Mouse (Mus musculus) intestine, postnatal 0 days (tissue): Measurements from ENCODE around the gene Lrig1. TPM values are rescaled to one million over a fixed set of nuclear protein-coding genes. Genes with fewer than 3 reads are reported as not detected.

Experiments
- ATAC-seq: fragments of 200-750 bp; cut with Nextera tagmentation; 2 replicates; pipeline ENCODE4 v1.8.0; 2017; ENCODE audit warnings: mild to moderate bottlenecking, moderate TSS enrichment, moderate library complexity
- H3K27ac ChIP-seq: fragments of 300-500 bp; sonication (generic); 2 replicates; pipeline ENCODE4 v1.5.1; 2014; ENCODE audit warnings: mild to moderate bottlenecking, low read depth, low read length, moderate library complexity
- H3K27me3 ChIP-seq: fragments of 300-500 bp; sonication (generic); replicated peaks from 2 replicates; pipeline ENCODE4 v1.6.1; 2014; ENCODE audit warnings: low read length, mixed read lengths; ENCODE audit not compliant: control insufficient read depth, insufficient read depth
- H3K36me3 ChIP-seq: fragments of 300-500 bp; sonication (generic); 2 replicates; pipeline ENCODE4 v1.6.1; 2014; ENCODE audit warnings: mild to moderate bottlenecking, moderate library complexity; ENCODE audit not compliant: control insufficient read depth, insufficient read depth
- H3K4me1 ChIP-seq: fragments of 300-500 bp; sonication (generic); replicated peaks from 2 replicates; pipeline ENCODE4 v1.6.1; 2014; ENCODE audit warnings: antibody characterized with exemption, low read length, mixed read lengths; ENCODE audit not compliant: control insufficient read depth, insufficient read depth
- H3K4me2 ChIP-seq: fragments of 300-500 bp; sonication (generic); replicated peaks from 2 replicates; pipeline ENCODE4 v1.6.1; 2014; ENCODE audit warnings: low read depth, mild to moderate bottlenecking, moderate library complexity
- H3K4me3 ChIP-seq: fragments of 300-500 bp; sonication (generic); 2 replicates; pipeline ENCODE4 v1.5.1; 2014; ENCODE audit warnings: low read depth, low read length
- H3K9ac ChIP-seq: fragments of 300-500 bp; sonication (generic); 2 replicates; pipeline ENCODE4 v1.6.1; 2014; ENCODE audit warnings: mild to moderate bottlenecking, low read depth, low read length
- H3K9me3 ChIP-seq: fragments of 300-500 bp; sonication (generic); 2 replicates; pipeline ENCODE4 v1.6.1; 2016; ENCODE audit warnings: mixed run types; ENCODE audit not compliant: control insufficient read depth
- CTCF ChIP-seq: sonication (generic); IDR thresholded peaks from 2 replicates; pipeline ENCODE4 v1.5.1; 2016; ENCODE audit warnings: low read depth, mild to moderate bottlenecking, control low read depth, antibody characterized with exemption, moderate library complexity
- WGBS: fragments of 180-500 bp; shearing (Covaris S2); extraction: QIAGEN DNeasy Blood & Tissue Kit; methylation state at CpG from one replicate; pipeline ENCODE4 v1.1.7; 2014; 5-methylcytosine and 5-hydroxymethylcytosine counted together
- polyA plus RNA-seq: library from polyadenylated mRNA; unstranded; fragments of >200 nt; fragmentation: Nextera tagmentation; extraction: Ambion mirVana; gene quantifications from 2 replicates; pipeline ENCODE4 v1.2.1, GENCODE M21; 2015

Gene Lrig1
- polyA plus RNA-seq, 1 experiment from 2014 or later: 13.4 TPM

DNA sequence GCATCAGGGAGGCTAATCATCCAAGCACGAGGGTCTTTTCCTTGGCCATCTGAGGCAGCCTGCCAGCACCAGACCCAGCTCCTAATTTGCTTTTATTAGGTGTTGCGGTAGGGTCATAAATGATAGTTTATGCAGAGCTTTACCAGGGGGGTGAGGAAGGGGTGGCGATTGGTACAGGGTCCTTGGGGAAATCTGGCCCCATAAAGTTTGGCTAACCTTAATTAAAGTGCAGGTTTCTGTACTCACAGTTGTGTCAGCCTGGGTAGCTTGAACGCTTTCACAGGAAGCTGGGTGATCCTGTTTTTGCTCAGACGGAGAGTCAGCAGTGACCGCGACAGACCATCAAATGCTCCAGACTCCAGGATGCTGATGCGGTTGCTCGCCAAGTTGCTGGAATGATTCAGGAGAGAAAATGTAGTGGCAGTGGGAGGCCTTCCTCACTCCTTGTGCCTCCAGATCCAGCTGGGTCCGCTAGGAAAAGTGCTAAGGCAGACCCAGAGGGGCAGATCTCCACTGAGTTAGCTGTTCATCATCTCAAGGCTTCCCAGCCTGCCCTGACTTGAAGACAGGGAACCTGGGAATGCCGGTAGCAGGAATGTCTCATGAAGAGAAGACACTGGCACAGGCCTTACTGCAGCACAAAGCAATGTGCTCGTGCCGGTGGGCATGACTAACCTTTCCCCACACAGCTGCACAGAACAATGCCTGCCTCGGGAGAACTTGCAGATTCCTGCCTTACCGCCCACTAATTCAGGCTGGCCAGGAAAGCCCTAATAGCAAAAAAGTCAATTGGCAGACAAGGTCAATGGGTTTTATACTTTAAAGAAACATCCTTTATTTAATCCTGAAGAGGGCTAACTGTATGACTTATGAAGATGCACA, 72.0 kb downstream of the Lrig1 start:
- no peak for TF ChIP-seq CTCF
- Histone ChIP-seq H3K4me2 (no peak overlapping the region), H3K4me3 (no peak overlapping the region), H3K27me3 (no peaks in the 10 kb centered on the region), H3K4me1 (no peaks in the 10 kb centered on the region), H3K36me3 (peaks cover 41% of the 10 kb centered on the region; the same call in 1 of the 2 replicates), H3K27ac (no peak overlapping the region), H3K9ac (no peak overlapping the region), H3K9me3 (no peaks in the 10 kb centered on the region)
- 63% methylated on average over 15 of the region's 15 CpGs for WGBS
- no peak for ATAC-seq

DNA sequence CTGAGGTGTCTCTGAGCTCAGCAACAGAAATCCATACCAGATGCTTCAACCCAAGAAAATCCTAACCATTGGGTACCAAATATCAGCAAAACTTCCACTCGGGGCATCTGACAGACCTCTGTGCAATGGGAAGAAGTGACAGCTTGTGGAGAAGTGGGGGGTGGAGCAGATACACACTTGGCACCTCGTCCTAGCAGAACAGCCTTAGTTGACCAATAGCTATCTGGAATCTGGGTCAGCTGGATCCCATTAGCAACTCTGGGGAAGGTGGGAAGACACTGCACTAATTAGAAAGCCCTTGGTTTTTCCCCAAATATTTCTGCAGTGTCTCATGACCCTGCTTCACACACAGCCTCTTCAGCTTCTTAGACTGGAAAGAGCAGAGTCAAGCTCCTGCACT, 73.2 kb downstream of the Lrig1 start:
- no peak overlapping the region for H3K27ac ChIP-seq
- no peak for TF ChIP-seq CTCF
- H3K4me3 ChIP-seq: no peak overlapping the region
- no peaks in the 10 kb centered on the region for H3K9me3 ChIP-seq
- H3K4me2 ChIP-seq: no peak overlapping the region
- no peak overlapping the region for H3K9ac ChIP-seq
- H3K27me3 ChIP-seq: no peaks in the 10 kb centered on the region
- no peak for ATAC-seq
- WGBS: 78% methylated on average over 2 of the region's 2 CpGs
- H3K36me3 ChIP-seq: peaks cover 53% of the 10 kb centered on the region
- no peaks in the 10 kb centered on the region for H3K4me1 ChIP-seq

DNA sequence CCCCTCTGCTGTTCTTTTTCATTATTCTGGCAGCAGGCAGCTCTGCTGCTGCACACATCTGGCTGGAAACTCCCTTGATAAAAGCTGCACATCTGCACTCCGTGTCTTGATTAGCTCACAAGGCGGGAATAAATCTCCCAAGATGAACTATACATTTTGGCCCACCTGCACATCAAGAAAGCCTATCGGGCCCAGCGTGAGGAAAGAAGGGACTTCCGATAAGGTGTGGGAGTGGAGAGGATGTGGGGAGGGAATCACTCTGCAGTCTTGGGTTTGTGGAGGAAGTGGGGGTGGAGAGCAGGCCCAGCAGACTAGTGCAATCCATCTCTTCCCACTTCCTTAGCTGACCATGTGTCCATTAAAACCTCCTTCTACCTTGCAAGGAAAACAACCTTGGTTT, 74.1 kb downstream of the Lrig1 start:
- ATAC-seq: no peak

DNA sequence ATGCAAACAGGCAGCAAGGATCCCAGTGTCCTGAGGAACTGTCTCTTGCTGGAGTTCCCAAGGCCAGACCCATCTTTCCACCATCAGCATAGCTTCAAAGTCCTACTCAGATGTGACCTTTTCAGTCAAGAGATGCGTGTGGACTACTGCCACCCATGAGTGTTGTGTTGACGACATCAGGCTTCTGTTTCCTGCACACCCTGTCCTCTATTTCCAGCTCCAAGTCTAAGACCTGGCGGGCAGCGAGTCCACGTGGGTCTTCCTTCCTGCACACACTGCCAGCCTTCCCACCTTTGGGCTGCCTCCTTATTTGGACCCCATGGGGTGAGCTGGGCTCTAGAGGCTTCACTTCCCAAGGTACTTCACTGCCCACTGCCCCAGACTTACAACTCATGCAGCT, 75.4 kb downstream of the Lrig1 start:
- WGBS: 91% methylated on average over 5 of the region's 5 CpGs
- TF ChIP-seq CTCF: no peak
- Histone ChIP-seq H3K9me3 (no peaks in the 10 kb centered on the region), H3K27ac (no peak overlapping the region), H3K36me3 (peaks cover 72% of the 10 kb centered on the region), H3K9ac (no peak overlapping the region), H3K27me3 (no peaks in the 10 kb centered on the region), H3K4me2 (no peak overlapping the region), H3K4me1 (no peaks in the 10 kb centered on the region), H3K4me3 (no peak overlapping the region)
- no peak for ATAC-seq

More for the DNA sequence above, 74.1 kb downstream of the Lrig1 start:
- H3K27ac ChIP-seq: no peak overlapping the region
- H3K9me3 ChIP-seq: no peaks in the 10 kb centered on the region
- 77% methylated on average over 5 of the region's 5 CpGs for WGBS
- H3K27me3 ChIP-seq: no peaks in the 10 kb centered on the region
- H3K4me3 ChIP-seq: no peak overlapping the region
- no peaks in the 10 kb centered on the region for H3K4me1 ChIP-seq
- TF ChIP-seq CTCF: no peak
- H3K9ac ChIP-seq: no peak overlapping the region
- H3K36me3 ChIP-seq: peaks cover 62% of the 10 kb centered on the region
- H3K4me2 ChIP-seq: no peak overlapping the region

DNA sequence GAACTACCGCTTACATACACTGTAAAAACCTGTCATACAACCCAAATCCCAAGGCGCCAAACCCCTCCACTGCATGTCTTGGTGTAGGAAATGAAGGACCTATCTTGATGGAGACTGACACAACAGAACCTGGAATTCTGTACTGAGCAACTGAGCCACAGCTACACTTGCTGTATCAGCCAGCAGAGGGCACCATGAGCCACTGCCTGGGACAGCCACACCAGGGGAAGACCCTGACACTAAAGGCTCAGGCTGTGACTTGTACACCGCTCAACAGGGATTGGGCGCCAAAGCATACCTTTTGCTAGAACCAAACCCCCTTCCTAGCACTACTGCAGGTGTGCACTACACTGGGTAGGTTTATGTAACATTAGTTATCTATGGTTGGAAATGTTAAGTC, 77.0 kb downstream of the Lrig1 start:
- Histone ChIP-seq H3K27ac (no peak overlapping the region), H3K4me2 (no peak overlapping the region), H3K4me3 (no peak overlapping the region), H3K36me3 (peaks cover 84% of the 10 kb centered on the region), H3K9ac (no peak overlapping the region), H3K27me3 (no peaks in the 10 kb centered on the region), H3K9me3 (no peaks in the 10 kb centered on the region), H3K4me1 (no peaks in the 10 kb centered on the region)
- WGBS: 78% methylated on average over 4 of the region's 4 CpGs
- peak; percentile 97 for TF ChIP-seq CTCF
- no peak for ATAC-seq

DNA sequence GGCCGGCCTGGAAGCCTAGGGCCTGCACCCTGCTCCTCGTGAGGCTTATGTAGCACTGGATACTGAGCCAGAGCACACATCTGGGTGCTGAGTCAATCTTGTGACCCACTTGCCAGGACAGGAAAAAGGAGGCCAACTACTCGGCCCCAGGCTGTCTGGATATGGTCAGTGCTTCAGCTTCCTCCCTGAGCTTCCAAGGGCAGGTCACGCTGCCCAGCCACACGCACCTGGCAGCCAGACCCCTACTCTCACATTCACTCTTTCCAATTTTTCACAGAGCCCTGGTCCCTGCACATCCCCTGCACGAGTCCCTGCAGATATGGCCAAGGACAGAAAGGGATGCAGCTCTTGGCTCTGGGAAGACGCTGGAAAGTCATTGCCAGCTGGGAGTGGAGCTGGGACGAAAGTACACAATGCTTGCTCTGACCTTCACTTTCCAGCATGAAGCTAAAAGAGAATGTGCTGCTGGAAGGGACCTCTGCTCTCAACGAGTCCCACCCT, 79.1 kb downstream of the Lrig1 start:
- no peak for ATAC-seq
- WGBS: 75% methylated on average over 9 of the region's 9 CpGs
- no peaks in the 10 kb centered on the region for H3K9me3 ChIP-seq
- H3K36me3 ChIP-seq: peaks cover 83% of the 10 kb centered on the region
- no peak overlapping the region for H3K9ac ChIP-seq
- TF ChIP-seq CTCF: no peak
- no peaks in the 10 kb centered on the region for H3K4me1 ChIP-seq
- H3K4me2 ChIP-seq: no peak overlapping the region
- H3K27ac ChIP-seq: no peak overlapping the region
- H3K4me3 ChIP-seq: no peak overlapping the region
- H3K27me3 ChIP-seq: no peaks in the 10 kb centered on the region
